Mouse (Mus musculus): Measurements from ENCODE around the gene Olfml3. TPM values are rescaled to one million over a fixed set of nuclear protein-coding genes. Genes with fewer than 3 reads are reported as not detected.

The Olfml3 gene
- 34.9 and 36.9 TPM in 2 replicates for polyA plus RNA-seq (2016; fragmentation: Nextera tagmentation; extraction: Ambion mirVana)

DNA sequence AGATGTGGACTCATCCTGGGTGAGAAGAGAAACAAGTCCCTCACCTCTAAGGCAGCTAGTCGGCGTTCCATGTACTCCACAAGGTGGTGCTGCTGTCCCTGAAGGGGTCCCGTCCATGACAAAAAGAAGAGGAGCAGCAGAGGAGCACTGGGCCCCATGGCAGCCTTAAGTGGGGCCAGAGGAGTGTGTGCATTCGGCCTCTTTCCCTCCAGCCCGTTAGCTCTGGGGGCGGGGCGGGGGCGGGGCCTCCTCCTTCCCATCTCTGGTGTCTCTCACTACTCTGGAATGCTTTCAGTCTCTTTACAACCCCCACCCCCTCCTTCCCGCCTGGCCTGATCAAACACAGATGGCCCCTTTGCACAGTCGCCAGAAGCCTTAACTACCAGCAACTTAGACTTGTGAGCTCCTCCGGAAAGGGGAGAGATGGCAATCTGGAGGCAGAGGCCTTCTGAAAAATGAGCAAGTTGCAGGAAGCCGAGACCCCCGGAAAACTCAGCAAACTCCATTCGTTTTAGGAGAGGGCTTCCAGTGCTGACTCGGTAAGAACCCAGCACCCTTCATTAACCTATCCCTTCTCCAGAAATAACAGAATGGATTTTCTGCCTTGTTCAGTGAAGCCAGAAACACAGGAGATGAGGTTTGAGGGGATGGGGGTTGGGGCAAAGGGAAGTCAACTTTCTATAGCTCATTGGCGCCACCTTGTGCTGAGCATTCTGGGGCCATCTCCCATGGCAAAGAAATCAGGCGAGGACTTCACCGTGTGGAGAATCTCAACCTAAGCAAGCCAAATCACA lies at the start of gene Olfml3:
TSS of gene Olfml3 (minus strand) at position 224 of the 794 bp plus-strand sequence.
- 1% methylated on average over 18 of the region's 18 CpGs for WGBS
- ATAC-seq (ENCODE audit: insufficient number of reproducible peaks, insufficient read depth, low FRiP score, low TSS enrichment) = peak; percentile 78
- Histone ChIP-seq H3K27ac (peak within 1 kb of the TSS; percentile 95), H3K4me3 (peak within 1 kb of the TSS; percentile 36), H3K9ac (peak within 1 kb of the TSS; percentile 52), H3K4me2 (replicated peaks) (peak within 1 kb of the TSS; percentile 57), H3K9me3 (no peaks in the 10 kb centered on the region), H3K27me3 (no peaks in the 10 kb centered on the region), H3K4me1 (peaks cover 52% of the 10 kb centered on the region), H3K36me3 (peaks cover 4% of the 10 kb centered on the region)

DNA sequence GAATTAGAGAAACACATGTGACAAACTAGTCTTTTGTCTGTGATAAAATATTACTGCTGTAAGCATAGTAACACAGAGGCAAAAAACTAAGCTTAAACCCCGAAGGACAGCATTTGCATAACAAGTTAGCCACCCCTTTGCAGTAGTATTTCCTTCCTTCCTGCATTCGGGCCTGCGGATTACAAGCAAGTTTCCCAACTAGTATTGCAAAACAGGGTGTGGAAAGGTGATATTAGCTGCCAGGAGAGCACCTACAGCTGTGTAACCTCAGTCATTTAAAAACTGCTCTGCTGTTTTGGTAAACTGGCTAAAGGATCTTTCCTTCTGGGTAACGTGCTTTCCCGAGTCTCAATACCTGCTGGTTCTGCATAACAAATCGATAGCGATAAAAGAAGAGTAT lies 49.4 kb upstream of the Olfml3 start:
- H3K27me3 ChIP-seq = no peaks in the 10 kb centered on the region
- ATAC-seq (ENCODE audit: insufficient number of reproducible peaks, insufficient read depth, low FRiP score, low TSS enrichment) = no peak
- H3K9ac ChIP-seq = no peak overlapping the region
- no peak overlapping the region for H3K4me3 ChIP-seq
- no peaks in the 10 kb centered on the region for H3K9me3 ChIP-seq
- no peak overlapping the region for H3K4me2 ChIP-seq (replicated peaks)
- H3K4me1 ChIP-seq = peaks cover 14% of the 10 kb centered on the region; the same call in 1 of the 2 replicates
- WGBS = 73% methylated on average over 7 of the region's 7 CpGs
- no peak overlapping the region for H3K27ac ChIP-seq
- H3K36me3 ChIP-seq = no peaks in the 10 kb centered on the region

GRCm38 (mm10) chr3:103782844-103783609 lies 45.2 kb upstream of the Olfml3 start:
- no peak for ATAC-seq (ENCODE audit: insufficient number of reproducible peaks, insufficient read depth, low FRiP score, low TSS enrichment)
- Histone ChIP-seq H3K4me1 (no peaks in the 10 kb centered on the region), H3K27ac (no peak overlapping the region), H3K9ac (no peak overlapping the region), H3K36me3 (peaks cover 3% of the 10 kb centered on the region), H3K4me3 (no peak overlapping the region), H3K27me3 (no peaks in the 10 kb centered on the region), H3K9me3 (no peaks in the 10 kb centered on the region), H3K4me2 (replicated peaks) (no peak overlapping the region)
- WGBS = 82% methylated on average over 4 of the region's 4 CpGs

GRCm38 (mm10) chr3:103780777-103781176 lies 43.0 kb upstream of the Olfml3 start:
- H3K4me2 ChIP-seq (replicated peaks) = no peak overlapping the region
- peaks cover 15% of the 10 kb centered on the region for H3K36me3 ChIP-seq
- no peaks in the 10 kb centered on the region for H3K27me3 ChIP-seq
- no peak overlapping the region for H3K27ac ChIP-seq
- H3K4me3 ChIP-seq = no peak overlapping the region
- 79% methylated on average over 5 of the region's 5 CpGs for WGBS
- H3K9me3 ChIP-seq = no peaks in the 10 kb centered on the region
- H3K4me1 ChIP-seq = no peaks in the 10 kb centered on the region
- no peak overlapping the region for H3K9ac ChIP-seq
- ATAC-seq (ENCODE audit: insufficient number of reproducible peaks, insufficient read depth, low FRiP score, low TSS enrichment) = no peak

- H3K4me1 ChIP-seq = no peaks in the 10 kb centered on the region
Observed at GRCm38 (mm10) chr3:103780271-103780670, 42.5 kb upstream of the Olfml3 start.

DNA sequence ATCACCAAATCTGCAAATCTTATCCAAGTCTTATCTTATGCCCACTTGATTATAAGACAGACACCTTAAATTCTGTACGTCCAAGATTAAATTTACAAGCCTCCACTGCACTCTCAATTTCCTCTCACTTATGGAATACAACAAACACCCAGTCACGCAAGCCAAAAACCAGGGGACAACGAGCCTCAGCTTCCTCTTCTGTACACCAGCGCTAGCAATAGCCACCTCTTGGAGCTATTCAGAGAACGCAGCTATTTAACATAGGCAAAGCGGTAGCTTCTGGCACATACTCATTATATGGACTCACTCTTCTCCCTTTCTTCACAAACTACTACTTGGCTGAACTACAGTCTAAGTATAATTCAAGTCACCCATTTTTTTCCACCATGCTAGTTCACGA lies 41.4 kb upstream of the Olfml3 start:
- ATAC-seq (ENCODE audit: insufficient number of reproducible peaks, insufficient read depth, low FRiP score, low TSS enrichment) = no peak
- 87% methylated on average over 7 of the region's 7 CpGs for WGBS
- Histone ChIP-seq H3K4me3 (no peak overlapping the region), H3K9me3 (no peaks in the 10 kb centered on the region), H3K27ac (no peak overlapping the region), H3K27me3 (no peaks in the 10 kb centered on the region), H3K4me1 (no peaks in the 10 kb centered on the region), H3K36me3 (peaks cover 15% of the 10 kb centered on the region), H3K4me2 (replicated peaks) (no peak overlapping the region), H3K9ac (no peak overlapping the region)

More at GRCm38 (mm10) chr3:103780271-103780670, 42.5 kb upstream of the Olfml3 start:
- peaks cover 15% of the 10 kb centered on the region for H3K36me3 ChIP-seq
- H3K4me3 ChIP-seq = no peak overlapping the region
- H3K27me3 ChIP-seq = no peaks in the 10 kb centered on the region
- no peak overlapping the region for H3K9ac ChIP-seq
- ATAC-seq (ENCODE audit: insufficient number of reproducible peaks, insufficient read depth, low FRiP score, low TSS enrichment) = no peak
- no peak overlapping the region for H3K27ac ChIP-seq
- no peak overlapping the region for H3K4me2 ChIP-seq (replicated peaks)
- 88% methylated on average over 3 of the region's 3 CpGs for WGBS
- H3K9me3 ChIP-seq = no peaks in the 10 kb centered on the region

- Histone ChIP-seq H3K4me3 (no peak overlapping the region), H3K36me3 (peaks cover 15% of the 10 kb centered on the region), H3K9me3 (no peaks in the 10 kb centered on the region), H3K4me1 (no peaks in the 10 kb centered on the region), H3K27me3 (no peaks in the 10 kb centered on the region), H3K9ac (no peak overlapping the region), H3K27ac (no peak overlapping the region), H3K4me2 (replicated peaks) (no peak overlapping the region)
- no peak for ATAC-seq (ENCODE audit: insufficient number of reproducible peaks, insufficient read depth, low FRiP score, low TSS enrichment)
- 86% methylated on average over 6 of the region's 6 CpGs for WGBS
Observed at GRCm38 (mm10) chr3:103778660-103779059, 40.9 kb upstream of the Olfml3 start.

- H3K4me2 ChIP-seq (replicated peaks) = no peak overlapping the region
- ATAC-seq (ENCODE audit: insufficient number of reproducible peaks, insufficient read depth, low FRiP score, low TSS enrichment) = no peak
- no peak overlapping the region for H3K27ac ChIP-seq
- H3K9ac ChIP-seq = no peak overlapping the region
- no peaks in the 10 kb centered on the region for H3K27me3 ChIP-seq
- no peaks in the 10 kb centered on the region for H3K4me1 ChIP-seq
- no peaks in the 10 kb centered on the region for H3K9me3 ChIP-seq
- 95% methylated on average over 11 of the region's 11 CpGs for WGBS
- peaks cover 15% of the 10 kb centered on the region for H3K36me3 ChIP-seq
- H3K4me3 ChIP-seq = no peak overlapping the region
Observed at GRCm38 (mm10) chr3:103777940-103778339, 40.1 kb upstream of the Olfml3 start.

DNA sequence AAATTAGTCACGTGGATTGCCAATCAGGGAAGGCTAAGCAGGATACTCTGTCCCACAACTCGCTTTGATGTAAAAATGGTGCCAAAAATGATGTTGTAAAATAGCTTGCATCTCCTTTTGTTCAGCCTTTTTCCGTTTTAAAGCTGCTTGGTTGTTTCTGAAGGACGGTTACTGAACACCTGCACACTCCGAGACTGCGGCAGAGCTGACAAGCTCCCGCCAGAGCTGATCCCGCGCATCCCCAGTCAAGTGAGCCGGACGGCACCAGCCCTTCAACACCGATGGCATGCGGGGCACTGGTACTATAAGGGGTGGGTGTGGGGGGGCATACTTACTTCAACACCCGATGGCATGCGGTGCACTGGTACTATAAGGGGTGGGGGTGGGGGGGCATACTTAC lies 36.2 kb upstream of the Olfml3 start:
- Histone ChIP-seq H3K27me3 (no peaks in the 10 kb centered on the region), H3K4me1 (no peaks in the 10 kb centered on the region), H3K9ac (no peak overlapping the region), H3K4me2 (replicated peaks) (no peak overlapping the region), H3K4me3 (no peak overlapping the region), H3K9me3 (no peaks in the 10 kb centered on the region), H3K36me3 (peaks cover 15% of the 10 kb centered on the region), H3K27ac (no peak overlapping the region)
- ATAC-seq (ENCODE audit: insufficient number of reproducible peaks, insufficient read depth, low FRiP score, low TSS enrichment) = 0 out of 2 replicates have a peak, but pooled peaks have one; percentile 15
- WGBS = 88% methylated on average over 15 of the region's 15 CpGs

GRCm38 (mm10) chr3:103773508-103773907 lies 35.7 kb upstream of the Olfml3 start:
- Histone ChIP-seq H3K4me1 (no peaks in the 10 kb centered on the region), H3K9me3 (no peaks in the 10 kb centered on the region), H3K4me3 (no peak overlapping the region), H3K27ac (no peak overlapping the region), H3K9ac (no peak overlapping the region), H3K27me3 (no peaks in the 10 kb centered on the region), H3K36me3 (peaks cover 19% of the 10 kb centered on the region), H3K4me2 (replicated peaks) (no peak overlapping the region)
- no peak; the same call in 1 of the 2 replicates for ATAC-seq (ENCODE audit: insufficient number of reproducible peaks, insufficient read depth, low FRiP score, low TSS enrichment)
- WGBS = 79% methylated on average over 3 of the region's 3 CpGs

DNA sequence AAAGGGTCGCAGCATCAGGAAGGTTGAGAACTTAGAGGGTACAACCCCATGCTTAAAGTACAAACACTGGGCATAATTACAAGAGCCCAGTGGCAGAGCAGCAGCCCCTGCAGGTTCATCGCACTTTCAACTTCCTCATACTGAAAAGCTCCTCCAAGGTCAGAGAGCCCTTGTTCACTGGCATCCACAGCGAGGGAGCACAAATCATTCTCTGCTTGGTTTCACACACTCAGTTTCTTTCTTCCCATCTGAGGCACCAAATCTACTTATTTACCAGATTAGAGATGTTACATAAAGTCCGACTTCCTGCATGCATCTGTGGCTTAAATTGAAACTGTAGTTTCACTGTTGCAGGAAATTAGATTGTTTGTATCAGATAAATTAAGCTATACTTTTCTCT lies 35.0 kb upstream of the Olfml3 start:
- ATAC-seq (ENCODE audit: insufficient number of reproducible peaks, insufficient read depth, low FRiP score, low TSS enrichment) = no peak
- peaks cover 16% of the 10 kb centered on the region for H3K36me3 ChIP-seq

More for the DNA sequence above, 35.0 kb upstream of the Olfml3 start:
- no peaks in the 10 kb centered on the region for H3K27me3 ChIP-seq
- H3K9ac ChIP-seq = no peak overlapping the region
- H3K4me3 ChIP-seq = no peak overlapping the region
- WGBS = 82% methylated on average over 4 of the region's 4 CpGs
- H3K9me3 ChIP-seq = no peaks in the 10 kb centered on the region
- H3K4me1 ChIP-seq = no peaks in the 10 kb centered on the region
- H3K27ac ChIP-seq = no peak overlapping the region
- no peak overlapping the region for H3K4me2 ChIP-seq (replicated peaks)
